Mouse (Mus musculus) forebrain, embryonic 11.5 days (tissue): ENCODE data around the gene Tmem205. TPM values are rescaled to one million over a fixed set of nuclear protein-coding genes. Genes with fewer than 3 reads are reported as not detected.
A peak's percentile ranks its signal among the peaks of the same experiment; 100 is the strongest.

ENCODE experiments used
- ATAC-seq: fragments of 200-750 bp; cut with Nextera tagmentation; replicated peaks from 2 replicates; pipeline ENCODE4 v1.8.0; 2017; ENCODE audit warnings: moderate TSS enrichment; ENCODE audit not compliant: low FRiP score
- DNase-seq: peaks from one replicate; pipeline ENCODE4 v3.0.0-alpha.2; 2017; ENCODE audit warnings: low spot score
- H3K27ac ChIP-seq: fragments of 300-500 bp; sonication (generic); 2 replicates; pipeline ENCODE4 v1.5.1; 2014; ENCODE audit warnings: low read depth, low read length
- H3K27me3 ChIP-seq: fragments of 300-500 bp; sonication (generic); 2 replicates; pipeline ENCODE4 v1.6.1; 2014; ENCODE audit warnings: mild to moderate bottlenecking, low read length, mixed read lengths; ENCODE audit not compliant: control insufficient read depth, insufficient read depth
- H3K36me3 ChIP-seq: fragments of 300-500 bp; sonication (generic); 2 replicates; pipeline ENCODE4 v1.6.1; 2014; ENCODE audit warnings: mild to moderate bottlenecking, low read length, moderate library complexity, mixed read lengths; ENCODE audit not compliant: control insufficient read depth, insufficient read depth
- H3K4me1 ChIP-seq: fragments of 300-500 bp; sonication (generic); replicated peaks from 2 replicates; pipeline ENCODE4 v1.6.1; 2014; ENCODE audit warnings: low read length, mixed read lengths; ENCODE audit not compliant: control insufficient read depth, insufficient read depth
- H3K4me2 ChIP-seq: fragments of 300-500 bp; sonication (generic); 2 replicates; pipeline ENCODE4 v1.6.1; 2014; ENCODE audit warnings: low read depth, mild to moderate bottlenecking, low read length, moderate library complexity, mixed read lengths; ENCODE audit not compliant: severe bottlenecking
- H3K4me3 ChIP-seq: fragments of 300-500 bp; sonication (generic); 2 replicates; pipeline ENCODE4 v1.5.1; 2014; ENCODE audit warnings: low read depth, low read length
- H3K9ac ChIP-seq: fragments of 300-500 bp; sonication (generic); 2 replicates; pipeline ENCODE4 v1.6.1; 2014; ENCODE audit warnings: low read length
- H3K9me3 ChIP-seq: fragments of 300-500 bp; sonication (generic); 2 replicates; pipeline ENCODE4 v1.6.1; 2016; ENCODE audit warnings: low read length, mixed read lengths; ENCODE audit not compliant: control insufficient read depth
- WGBS: fragments of 180-500 bp; shearing (Covaris S2); extraction: QIAGEN DNeasy Blood & Tissue Kit; methylation state at CpG from one replicate; pipeline ENCODE4 v1.1.7; 2014; 5-methylcytosine and 5-hydroxymethylcytosine counted together
- polyA plus RNA-seq: library from polyadenylated mRNA; unstranded; fragments of >200 nt; fragmentation: Nextera tagmentation; extraction: Ambion mirVana; gene quantifications from 2 replicates; pipeline ENCODE4 v1.2.1, GENCODE M21; 2014

Gene Tmem205
- polyA plus RNA-seq, 1 experiment from 2014 or later, result 31.0 TPM

DNA sequence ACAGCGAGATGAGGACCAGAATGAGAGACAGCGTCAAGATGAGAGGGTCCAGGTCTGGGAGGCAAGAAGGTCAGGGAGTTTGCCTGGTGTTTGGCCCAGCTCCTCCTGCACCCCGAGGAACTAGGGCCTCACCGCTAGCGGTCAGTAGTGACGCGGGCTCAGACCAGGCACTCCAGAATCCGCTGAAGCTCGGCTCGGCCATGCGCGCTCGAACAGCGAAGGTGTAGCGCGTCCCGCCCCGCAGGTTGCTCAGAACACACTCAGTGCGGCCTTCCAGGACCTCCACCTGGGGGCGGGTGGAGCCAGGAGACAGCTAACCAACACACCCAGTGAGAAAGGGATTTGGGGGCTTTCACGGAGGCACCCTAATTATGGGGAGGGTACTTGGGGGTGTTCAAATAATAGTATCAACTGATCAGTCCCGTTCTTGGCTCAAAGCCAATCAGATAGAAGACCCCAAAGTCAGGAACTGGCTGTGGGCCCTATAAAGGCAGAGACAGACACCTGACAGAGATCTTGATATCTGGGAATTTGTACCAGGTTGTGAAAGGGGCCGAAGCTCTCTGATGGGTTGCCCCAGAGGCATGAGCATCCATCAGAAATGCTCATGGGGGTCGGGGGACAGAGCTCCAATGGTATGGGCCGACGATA lies 33.3 kb upstream of the Tmem205 start:
- no peak overlapping the region for H3K27ac ChIP-seq
- H3K36me3 ChIP-seq, result no peaks in the 10 kb centered on the region
- H3K4me3 ChIP-seq, result peak overlapping the region; percentile 29; the same call in 1 of the 2 replicates
- H3K9ac ChIP-seq, result no peak overlapping the region
- peaks cover 9% of the 10 kb centered on the region; the same call in 1 of the 2 replicates for H3K4me1 ChIP-seq
- DNase-seq (no peak), ATAC-seq (no peak)
- peaks cover 45% of the 10 kb centered on the region for H3K27me3 ChIP-seq
- 8% methylated on average over 26 of the region's 26 CpGs for WGBS
- 0 out of 2 replicates have a peak overlapping the region, but pooled peaks have one; percentile 12 for H3K4me2 ChIP-seq
- no peaks in the 10 kb centered on the region for H3K9me3 ChIP-seq

DNA sequence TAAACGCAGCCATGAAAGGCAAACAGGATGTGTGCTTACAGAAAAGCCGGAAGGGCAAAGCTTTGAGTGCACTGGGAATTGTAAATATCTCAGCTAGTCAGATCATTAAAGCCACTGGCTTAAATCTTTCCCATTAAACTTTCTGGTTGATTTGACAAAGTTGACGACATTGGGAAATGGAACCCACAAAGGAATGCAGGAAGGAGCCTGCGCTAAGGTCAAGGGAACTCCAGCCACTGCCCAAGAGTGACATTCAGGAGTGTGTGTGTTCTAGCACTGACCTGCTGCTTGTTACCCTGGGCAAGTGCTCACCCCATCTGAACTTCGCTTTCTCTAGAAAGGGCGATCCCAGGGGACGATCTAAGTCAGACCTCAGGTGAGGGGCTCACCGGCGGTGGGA lies 32.8 kb upstream of the Tmem205 start:
- Histone ChIP-seq H3K9ac (no peak overlapping the region), H3K36me3 (no peaks in the 10 kb centered on the region), H3K4me2 (0 out of 2 replicates have a peak overlapping the region, but pooled peaks have one; percentile 12), H3K4me3 (no peak overlapping the region; the same call in 1 of the 2 replicates), H3K27ac (no peak overlapping the region), H3K27me3 (peaks cover 45% of the 10 kb centered on the region), H3K4me1 (peaks cover 9% of the 10 kb centered on the region; the same call in 1 of the 2 replicates), H3K9me3 (no peaks in the 10 kb centered on the region)
- DNase-seq, result no peak
- no peak for ATAC-seq
- 54% methylated on average over 9 of the region's 9 CpGs for WGBS

DNA sequence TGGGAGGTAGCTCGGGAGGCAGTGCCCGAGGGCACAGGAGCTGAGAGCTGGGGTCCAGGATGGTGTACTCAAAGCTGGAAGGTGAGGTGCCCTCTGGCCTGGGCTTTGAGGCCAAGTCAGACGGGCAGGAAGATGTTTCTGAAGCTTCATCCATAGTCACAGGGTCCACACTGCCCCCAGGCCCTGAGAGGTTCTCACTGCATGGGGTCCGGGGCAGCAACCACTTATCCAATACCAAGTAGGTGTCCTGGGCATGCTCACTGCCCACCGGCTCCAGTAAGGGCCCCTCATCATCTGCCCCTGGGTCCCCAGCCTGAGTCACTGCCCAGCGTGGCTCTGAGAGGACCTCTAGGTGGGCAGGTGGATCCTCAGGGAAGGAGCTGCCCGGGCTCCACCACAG lies 31.9 kb upstream of the Tmem205 start:
- no peaks in the 10 kb centered on the region for H3K9me3 ChIP-seq
- no peaks in the 10 kb centered on the region for H3K36me3 ChIP-seq
- H3K27me3 ChIP-seq, result peaks cover 45% of the 10 kb centered on the region
- DNase-seq, result no peak
- no peak overlapping the region for H3K27ac ChIP-seq
- H3K4me3 ChIP-seq, result no peak overlapping the region
- H3K9ac ChIP-seq, result no peak overlapping the region
- no peak overlapping the region for H3K4me2 ChIP-seq
- 88% methylated on average over 7 of the region's 7 CpGs for WGBS
- H3K4me1 ChIP-seq, result peaks cover 9% of the 10 kb centered on the region; the same call in 1 of the 2 replicates
- no peak for ATAC-seq

DNA sequence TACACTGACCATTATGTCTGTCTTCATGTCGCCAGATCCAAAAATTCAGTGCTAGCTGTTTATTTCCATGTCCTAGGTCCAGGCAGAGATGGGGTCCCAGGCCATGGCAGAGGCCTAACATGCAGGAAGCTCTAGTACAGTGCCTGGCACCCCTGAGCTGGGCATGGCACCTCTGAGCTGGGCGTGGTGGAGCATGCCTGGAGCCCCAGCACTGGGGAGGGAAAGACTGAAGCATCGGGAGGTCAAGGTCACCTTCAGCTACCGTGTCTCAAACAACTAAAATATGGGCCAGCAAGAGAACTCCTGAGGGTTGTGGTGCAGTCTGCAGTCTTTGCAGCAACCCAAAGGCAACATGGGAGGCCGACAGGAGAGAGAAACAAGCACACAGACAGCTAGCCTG lies 31.0 kb upstream of the Tmem205 start:
- Histone ChIP-seq H3K4me3 (no peak overlapping the region), H3K9me3 (no peaks in the 10 kb centered on the region), H3K36me3 (no peaks in the 10 kb centered on the region), H3K27ac (no peak overlapping the region), H3K27me3 (peaks cover 38% of the 10 kb centered on the region), H3K4me2 (no peak overlapping the region), H3K4me1 (peaks cover 9% of the 10 kb centered on the region; the same call in 1 of the 2 replicates), H3K9ac (no peak overlapping the region)
- WGBS, result 85% methylated on average over 5 of the region's 5 CpGs
- DNase-seq, result no peak
- ATAC-seq, result no peak

DNA sequence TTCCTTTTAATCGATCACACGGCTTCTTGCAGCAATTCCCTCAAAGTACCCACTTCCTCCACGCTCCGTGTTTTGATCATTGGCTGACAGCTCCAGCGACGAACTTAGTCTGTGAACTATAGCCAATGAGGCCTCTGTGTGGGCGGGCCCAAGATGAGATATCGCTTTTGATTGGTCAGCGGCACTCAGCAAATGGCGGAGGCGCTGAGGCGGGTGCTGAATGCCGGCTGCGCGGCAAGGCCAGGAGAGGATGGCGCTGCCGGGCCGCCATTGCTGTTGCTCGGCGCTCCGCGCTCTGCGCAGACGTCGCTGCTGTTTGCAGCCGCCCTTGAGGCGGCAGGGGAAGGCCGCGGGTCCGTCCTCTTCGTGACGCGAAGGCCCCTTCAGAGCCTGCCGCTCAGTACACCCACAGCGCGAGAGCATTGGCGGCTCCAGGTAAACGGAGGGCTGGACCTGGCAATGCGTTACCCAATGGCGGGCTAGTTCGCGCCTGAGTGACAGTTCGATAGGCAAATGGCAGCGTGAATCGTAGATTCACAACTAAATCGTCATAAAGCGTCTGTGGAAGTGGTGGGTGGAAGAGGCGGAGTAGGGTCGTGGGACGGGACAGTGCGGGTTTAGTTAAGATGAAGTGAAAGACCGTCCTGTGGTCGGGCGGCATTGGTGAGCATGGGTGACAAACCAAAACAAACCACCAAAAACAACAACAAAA lies 28.4 kb upstream of the Tmem205 start, which contains the start of gene Swsap1:
TSS of gene Swsap1 (plus strand) at position 186 of the 712 bp plus-strand sequence.
- peak within 1 kb of the TSS; percentile 80 for H3K27ac ChIP-seq
- ATAC-seq (peak; percentile 98), DNase-seq (peak; percentile 96)
- H3K4me1 ChIP-seq, result peaks cover 6% of the 10 kb centered on the region; the same call in 1 of the 2 replicates
- peaks cover 12% of the 10 kb centered on the region for H3K27me3 ChIP-seq
- peak within 1 kb of the TSS; percentile 61 for H3K4me2 ChIP-seq
- H3K9me3 ChIP-seq, result no peaks in the 10 kb centered on the region
- H3K36me3 ChIP-seq, result no peaks in the 10 kb centered on the region
- peak within 1 kb of the TSS; percentile 89 for H3K9ac ChIP-seq
- H3K4me3 ChIP-seq, result peak within 1 kb of the TSS; percentile 73
- under 1% methylated on average over 51 of the region's 54 CpGs for WGBS

DNA sequence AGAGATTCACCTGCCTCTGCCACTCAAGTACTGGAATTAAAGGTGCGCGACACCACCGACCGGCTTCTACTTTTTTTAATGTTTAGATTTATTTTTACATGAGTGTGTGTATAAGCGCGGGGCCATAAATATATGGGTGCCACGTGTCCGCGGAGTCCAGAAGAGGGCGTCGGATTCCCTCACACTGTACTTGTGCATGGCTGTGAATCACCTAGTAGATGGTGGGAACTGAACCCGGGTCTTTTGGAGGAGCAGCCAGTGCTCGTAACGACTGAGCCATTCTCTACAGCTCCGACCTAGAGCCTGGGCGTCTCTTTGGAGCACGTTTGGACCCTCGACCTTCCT lies 27.8 kb upstream of the Tmem205 start:
- peak; percentile 66 for ATAC-seq
- no peak for DNase-seq
- H3K9me3 ChIP-seq, result no peaks in the 10 kb centered on the region
- H3K9ac ChIP-seq, result peak overlapping the region; percentile 89
- 2% methylated on average over 18 of the region's 18 CpGs for WGBS
- H3K4me1 ChIP-seq, result peaks cover 6% of the 10 kb centered on the region; the same call in 1 of the 2 replicates
- H3K36me3 ChIP-seq, result no peaks in the 10 kb centered on the region
- peak overlapping the region; percentile 61 for H3K4me2 ChIP-seq
- peak overlapping the region; percentile 73 for H3K4me3 ChIP-seq
- peaks cover 7% of the 10 kb centered on the region for H3K27me3 ChIP-seq
- peak overlapping the region; percentile 80; the same call in 1 of the 2 replicates for H3K27ac ChIP-seq

DNA sequence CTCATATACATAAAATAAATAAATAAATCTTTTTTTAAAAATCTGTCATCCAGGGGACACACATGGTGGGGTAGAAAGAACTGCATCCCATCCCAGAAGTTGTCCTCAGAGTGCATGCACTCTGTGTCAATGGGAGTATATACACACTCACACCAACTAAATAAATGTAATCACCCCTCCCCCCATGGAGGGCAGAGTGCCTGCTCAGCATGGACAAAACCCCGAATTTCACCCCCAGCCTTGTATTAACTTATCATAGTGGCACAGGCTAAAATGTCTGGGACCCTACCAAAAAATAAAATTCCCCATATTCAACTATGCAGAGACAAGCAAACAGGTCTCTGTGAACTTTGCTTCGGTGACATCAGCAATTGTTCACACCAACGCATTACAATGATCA lies 27.3 kb upstream of the Tmem205 start:
- 80% methylated on average over 3 of the region's 3 CpGs for whole genome bisulfite sequencing
- H3K9ac ChIP-seq, result no peak overlapping the region
- peak overlapping the region; percentile 61; the same call in 1 of the 2 replicates for H3K4me2 ChIP-seq
- DNase-seq (no peak), ATAC-seq (no peak)
- peaks cover 6% of the 10 kb centered on the region; the same call in 1 of the 2 replicates for H3K4me1 ChIP-seq
- H3K27me3 ChIP-seq, result peaks cover 4% of the 10 kb centered on the region
- H3K4me3 ChIP-seq, result no peak overlapping the region
- no peak overlapping the region for H3K27ac ChIP-seq
- H3K9me3 ChIP-seq, result no peaks in the 10 kb centered on the region
- no peaks in the 10 kb centered on the region for H3K36me3 ChIP-seq

DNA sequence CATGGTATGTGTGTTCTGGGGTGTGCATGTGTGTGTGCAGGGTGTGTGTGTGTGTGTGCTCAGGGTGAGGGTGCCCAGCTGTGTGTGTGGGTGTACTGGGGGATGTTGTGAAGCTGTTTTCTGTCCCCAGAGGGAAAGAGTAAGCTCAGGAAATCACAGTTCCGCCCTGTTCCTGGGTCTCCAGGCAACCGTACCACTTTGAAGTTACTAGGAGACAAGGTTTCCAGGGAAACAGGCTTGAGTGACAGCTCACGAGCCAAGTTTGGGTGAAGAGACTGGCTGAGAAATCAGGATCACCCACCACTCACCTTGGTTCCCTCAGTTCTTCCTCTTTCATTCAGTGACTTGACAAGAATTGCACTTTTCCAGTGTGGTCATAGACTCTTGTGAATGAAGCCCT lies 26.2 kb upstream of the Tmem205 start:
- Histone ChIP-seq H3K4me2 (no peak overlapping the region), H3K27me3 (no peaks in the 10 kb centered on the region), H3K9me3 (no peaks in the 10 kb centered on the region), H3K4me3 (no peak overlapping the region), H3K36me3 (no peaks in the 10 kb centered on the region), H3K9ac (no peak overlapping the region), H3K4me1 (peaks cover 6% of the 10 kb centered on the region; the same call in 1 of the 2 replicates), H3K27ac (no peak overlapping the region)
- WGBS, result 11% methylated on average over 3 of the region's 3 CpGs
- DNase-seq, result no peak
- ATAC-seq, result no peak
